Mouse (Mus musculus) C2C12 (cell line): ENCODE results near the gene Plpp6. TPM values are rescaled to one million over a fixed set of nuclear protein-coding genes. Genes with fewer than 3 reads are reported as not detected.
A peak's percentile ranks its signal among the peaks of the same experiment; 100 is the strongest.

Experiments used
- H3K27me3 ChIP-seq: one replicate; pipeline ENCODE4 v1.6.1; 2011; ENCODE audit not compliant: control insufficient read depth, insufficient read depth, insufficient read length
- H3K36me3 ChIP-seq: one replicate; pipeline ENCODE4 v1.6.1; 2011; ENCODE audit not compliant: control insufficient read depth, insufficient read depth
- H3K4me3 ChIP-seq: one replicate; pipeline ENCODE4 v1.5.1; 2011; ENCODE audit warnings: mild to moderate bottlenecking, control low read depth; ENCODE audit not compliant: poor library complexity, insufficient read depth, severe bottlenecking
- H3K79me2 ChIP-seq: one replicate; pipeline ENCODE4 v1.6.1; 2011; ENCODE audit not compliant: control insufficient read depth, insufficient read depth
- H3K79me3 ChIP-seq: one replicate; pipeline ENCODE4 v1.6.1; 2011; ENCODE audit warnings: low read depth, control low read depth
- H3ac ChIP-seq: one replicate; pipeline ENCODE3; 2011; ENCODE audit warnings: low read depth; ENCODE audit not compliant: control insufficient read depth, insufficient read length
- CEBPB ChIP-seq: IDR thresholded peaks from one replicate; pipeline ENCODE4 v1.6.1; 2011; ENCODE audit warnings: low read depth, mild to moderate bottlenecking, control low read depth, moderate library complexity
- CTCF ChIP-seq: IDR thresholded peaks from one replicate; pipeline ENCODE4 v1.5.1; 2011; ENCODE audit not compliant: control insufficient read depth, insufficient read depth, insufficient read length
- FOSL1 ChIP-seq: IDR thresholded peaks from one replicate; pipeline ENCODE4 v1.8.0; 2011; ENCODE audit warnings: mild to moderate bottlenecking, low read length; ENCODE audit not compliant: poor library complexity, insufficient read depth, severe bottlenecking
- MAX ChIP-seq: IDR thresholded peaks from one replicate; pipeline ENCODE4 v1.6.1; 2011; ENCODE audit warnings: mild to moderate bottlenecking, control low read depth
- MYOD1 ChIP-seq: IDR thresholded peaks from one replicate; pipeline ENCODE4 v1.6.1; 2011; ENCODE audit warnings: low read depth; ENCODE audit not compliant: control insufficient read depth, insufficient read length
- MYOG ChIP-seq: IDR thresholded peaks from one replicate; pipeline ENCODE4 v1.6.1; 2011; ENCODE audit not compliant: control insufficient read depth, insufficient read length; ENCODE audit errors: extremely low read depth
- USF1 ChIP-seq: IDR thresholded peaks from one replicate; pipeline ENCODE4 v1.6.1; 2011; ENCODE audit warnings: low read depth, mild to moderate bottlenecking, control low read depth, moderate library complexity
- long read RNA-seq, 2 experiments: library from polyadenylated mRNA; unstranded; transcript quantifications; one replicate each; pipeline ENCODE4 v2.0.0; 2019 to 2020
- polyA plus RNA-seq: library from polyadenylated mRNA; unstranded; fragments of >200 nt; fragmentation: generic; extraction: Trizol; gene quantifications from one replicate; pipeline ENCODE4 v1.2.1, GENCODE M21; 2012; ENCODE audit warnings: missing spikeins

The Plpp6 gene
- polyA plus RNA-seq = 1.3 TPM
- long read RNA-seq, experiment 1, partial matches to known transcripts = 0 of 3 reads
- long read RNA-seq, experiment 1, other reads (novel, unspliced or antisense) = 0 of 3 reads
- long read RNA-seq, experiment 2, partial matches to known transcripts = 0 of 4 reads
- long read RNA-seq, experiment 2, other reads (novel, unspliced or antisense) = 0 of 4 reads

GRCm38 (mm10) chr19:28963842-28964551 lies at the start of gene Plpp6:
TSS of gene Plpp6 (plus strand) at chr19:28963953.
- H3K4me3 ChIP-seq = peak within 1 kb of the TSS; percentile 38
- peak within 1 kb of the TSS; percentile 73 for H3ac ChIP-seq
- H3K36me3 ChIP-seq = no peaks in the 10 kb centered on the region
- H3K79me3 ChIP-seq = no peaks in the 10 kb centered on the region
- no peaks in the 10 kb centered on the region for H3K27me3 ChIP-seq
- H3K79me2 ChIP-seq = no peaks in the 10 kb centered on the region
- no peak for TF ChIP-seq MAX

- no peak for TF ChIP-seq CTCF
- TF ChIP-seq MYOG = no peak
- TF ChIP-seq MAX = no peak
- no peak for TF ChIP-seq FOSL1
- no peak for TF ChIP-seq CEBPB
- no peak for TF ChIP-seq USF1
- TF ChIP-seq MYOD1 = no peak
- H3K27me3 ChIP-seq = peaks cover 15% of the 10 kb centered on the region
- H3K4me3 ChIP-seq = no peak overlapping the region
- H3K36me3 ChIP-seq = no peaks in the 10 kb centered on the region
- no peak overlapping the region for H3ac ChIP-seq
- H3K79me2 ChIP-seq = no peaks in the 10 kb centered on the region
- no peaks in the 10 kb centered on the region for H3K79me3 ChIP-seq
Measured at GRCm38 (mm10) chr19:28914598-28914997, 49.2 kb upstream of the Plpp6 start.

- no peaks in the 10 kb centered on the region for H3K79me2 ChIP-seq
- TF ChIP-seq FOSL1 (no peak), USF1 (no peak), MYOG (no peak)
- no peak overlapping the region for H3K4me3 ChIP-seq
- no peaks in the 10 kb centered on the region for H3K36me3 ChIP-seq
- H3ac ChIP-seq = no peak overlapping the region
- H3K27me3 ChIP-seq = peaks cover 12% of the 10 kb centered on the region
- H3K79me3 ChIP-seq = no peaks in the 10 kb centered on the region
Measured at GRCm38 (mm10) chr19:28915602-28916250, 48.0 kb upstream of the Plpp6 start.

- no peak overlapping the region for H3K4me3 ChIP-seq
- no peaks in the 10 kb centered on the region for H3K36me3 ChIP-seq
- H3K79me3 ChIP-seq = no peaks in the 10 kb centered on the region
- H3K27me3 ChIP-seq = peaks cover 10% of the 10 kb centered on the region
- no peaks in the 10 kb centered on the region for H3K79me2 ChIP-seq
- no peak overlapping the region for H3ac ChIP-seq
- TF ChIP-seq FOSL1 = no peak
- no peak for TF ChIP-seq USF1
- TF ChIP-seq CTCF = no peak
- no peak for TF ChIP-seq MAX
- no peak for TF ChIP-seq MYOD1
- TF ChIP-seq MYOG = no peak
- TF ChIP-seq CEBPB = no peak
Measured at GRCm38 (mm10) chr19:28916492-28916891, 47.3 kb upstream of the Plpp6 start.

- H3ac ChIP-seq = no peak overlapping the region
- no peaks in the 10 kb centered on the region for H3K36me3 ChIP-seq
- no peak overlapping the region for H3K4me3 ChIP-seq
- H3K79me3 ChIP-seq = no peaks in the 10 kb centered on the region
- TF ChIP-seq FOSL1 = no peak
- no peaks in the 10 kb centered on the region for H3K79me2 ChIP-seq
- peaks cover 6% of the 10 kb centered on the region for H3K27me3 ChIP-seq
Measured at GRCm38 (mm10) chr19:28917839-28918238, 45.9 kb upstream of the Plpp6 start.

- Histone ChIP-seq H3K79me3 (no peaks in the 10 kb centered on the region), H3K4me3 (no peak overlapping the region), H3K36me3 (no peaks in the 10 kb centered on the region), H3K27me3 (no peaks in the 10 kb centered on the region), H3ac (no peak overlapping the region), H3K79me2 (no peaks in the 10 kb centered on the region)
- no peak for TF ChIP-seq FOSL1
- no peak for TF ChIP-seq CEBPB
- no peak for TF ChIP-seq MAX
- no peak for TF ChIP-seq USF1
- no peak for TF ChIP-seq MYOG
- TF ChIP-seq MYOD1 = no peak
- no peak for TF ChIP-seq CTCF
Measured at GRCm38 (mm10) chr19:28926366-28926765, 37.4 kb upstream of the Plpp6 start.
